Mouse (Mus musculus) spleen, adult 2 months (tissue): ENCODE data around the gene Srgap1.

ENCODE experiments used
- CTCF ChIP-seq: fragments of 200-500 bp; IDR thresholded peaks from 2 replicates; pipeline ENCODE4 v1.5.1; 2011; ENCODE audit warnings: mild to moderate bottlenecking, inconsistent platforms; ENCODE audit not compliant: insufficient read depth, insufficient read length, insufficient replicate concordance; ENCODE audit errors: extremely low read depth
- POLR2A ChIP-seq: fragments of 200-500 bp; IDR thresholded peaks from 2 replicates; pipeline ENCODE4 v1.6.1; 2011; ENCODE audit warnings: low read depth, low read length, inconsistent platforms

DNA sequence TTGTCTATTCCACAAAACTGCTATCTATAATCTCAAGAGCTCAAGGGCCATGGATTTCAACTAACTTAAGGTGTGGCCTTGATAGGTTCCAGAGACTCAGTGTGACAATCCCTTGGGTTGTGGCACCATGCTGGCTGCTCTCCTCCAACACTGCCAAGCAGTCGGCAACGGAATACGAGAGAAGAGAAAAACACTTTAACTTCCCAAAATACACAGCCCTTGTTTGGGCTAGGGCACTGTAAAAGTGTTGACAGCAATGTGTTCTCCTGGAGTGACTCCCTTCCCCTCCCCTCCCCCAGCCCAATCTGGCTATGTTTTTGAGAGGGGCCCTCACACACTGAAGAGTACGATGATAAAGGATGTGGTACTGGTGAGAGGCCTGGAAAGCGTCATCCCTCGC is 21.9 kb downstream of the Srgap1 start:
- TF ChIP-seq POLR2A = no peak
- no peak for TF ChIP-seq CTCF
